Comparison of ENCODE assay signal across 8 mouse cellular contexts in the genomic region with DNA sequence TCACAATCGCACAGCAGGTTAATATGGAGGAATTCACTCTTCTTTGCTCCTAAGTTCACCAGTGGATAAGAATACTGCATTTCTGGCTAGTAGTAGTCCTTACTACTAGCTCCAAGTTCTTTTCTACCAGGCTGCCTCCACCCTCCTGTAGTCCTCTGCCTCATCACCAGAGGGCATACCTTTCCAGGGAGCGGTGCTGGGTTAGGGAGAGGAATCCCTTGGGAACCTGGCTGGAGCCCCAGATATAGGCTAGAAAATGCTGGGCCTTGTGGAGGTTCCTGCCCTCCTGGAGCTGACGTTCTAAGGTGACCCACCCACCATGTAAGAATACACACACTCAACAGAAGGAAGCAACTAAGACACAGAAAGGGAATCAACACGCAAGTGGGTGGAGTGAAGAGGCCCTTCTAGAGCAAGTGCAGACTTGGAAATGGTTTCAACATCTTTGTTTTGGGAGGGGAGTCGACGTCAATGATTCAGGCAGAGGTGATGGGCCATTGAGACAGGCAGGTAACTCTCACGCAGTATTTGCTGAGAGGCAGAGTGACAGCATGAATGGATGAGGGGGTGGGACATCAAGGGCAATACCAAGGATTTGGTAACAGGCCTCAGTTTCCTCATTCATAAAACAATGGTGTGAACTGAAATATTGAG. TPM values are rescaled to one million over a fixed set of nuclear protein-coding genes. Genes with fewer than 3 reads are reported as not detected.
DNase-seq lines count a peak whose midpoint lies in the region.

No protein-coding gene starts in this region.

- intact Hi-C loops in gastrocnemius, postnatal 14 days (cut with DNase I; ENCODE audit: low total_unique reads): loop anchor here (5.0 kb wide), 1 partner anchor 38 kb away; no protein-coding TSS in a partner anchor

- DNase-seq in gastrocnemius, postnatal 14 days: peak; percentile 38
- DNase-seq in gastrocnemius, adult 8-10 months (ENCODE audit: low spot score in 2 of 2): no peak
- peak; percentile 75 for DNase-seq in 3T3-L1 (ENCODE audit: low read depth, low spot score)
- peak; percentile 75 for DNase-seq in adrenal gland, postnatal 10 days
- DNase-seq in kidney, postnatal 25 days: peak; percentile 69 to 72
- no peak for DNase-seq in thymus, postnatal 14 days
- no peak for DNase-seq in spleen, adult 12 weeks (ENCODE audit: low spot score)
- DNase-seq in ovary, postnatal 10 days (ENCODE audit: low spot score): no peak

RNA-seq across cellular contexts. Expression of a gene that starts 2.4 kb away (rescaled TPM):
- 10 to 100 TPM; 20.5 to 21.2 TPM for total RNA-seq in gastrocnemius, postnatal 14 days (2021)
- total RNA-seq in gastrocnemius, adult 8-10 months (2022): 10 to 100 TPM; 21.6 to 26.7 (median 24.6) TPM
- 10 to 100 TPM; 31.0 to 31.6 TPM for total RNA-seq in adrenal gland, postnatal 10 days (2021)

RNA-seq across cellular contexts. Expression of a gene that starts 18.9 kb away (rescaled TPM):
- 1 to 10 TPM in 1 of 2 experiments, under 1 TPM in 1; 0.93 to 1.3 TPM for total RNA-seq in gastrocnemius, postnatal 14 days (2021)
- total RNA-seq in gastrocnemius, adult 8-10 months (2022): 1 to 10 TPM in 2 of 4 experiments, under 1 TPM in 2; 0.34 to 1.5 (median 0.98) TPM
- total RNA-seq in adrenal gland, postnatal 10 days (2021): 1 to 10 TPM; 3.7 to 3.8 TPM

Comparison
In these comparisons a context has a peak if more than half of its experiments do, and no peak if none do; other contexts are left out.
1. DNase-seq: peak in gastrocnemius, postnatal 14 days (single experiment), 3T3-L1 (single experiment), adrenal gland, postnatal 10 days (single experiment) and kidney, postnatal 25 days (2 of 2); none in gastrocnemius, adult 8-10 months (0 of 2), thymus, postnatal 14 days (single experiment), spleen, adult 12 weeks (single experiment) and ovary, postnatal 10 days (single experiment).